Mouse (Mus musculus) small intestine, adult 2 months (tissue): ENCODE results near the gene Ralgapa2.

Experiments
- CTCF ChIP-seq: fragments of 200-500 bp; IDR thresholded peaks from 2 replicates; pipeline ENCODE4 v1.5.1; 2012; ENCODE audit warnings: low read depth, mild to moderate bottlenecking, control low read depth, inconsistent platforms, low read length, moderate library complexity, mixed read lengths; ENCODE audit not compliant: insufficient replicate concordance, insufficient read length; ENCODE audit errors: extremely low read depth
- POLR2A ChIP-seq: fragments of 200-500 bp; IDR thresholded peaks from 2 replicates; pipeline ENCODE4 v1.6.1; 2012; ENCODE audit warnings: low read depth, mild to moderate bottlenecking, control low read depth, inconsistent platforms, low read length, moderate library complexity

DNA sequence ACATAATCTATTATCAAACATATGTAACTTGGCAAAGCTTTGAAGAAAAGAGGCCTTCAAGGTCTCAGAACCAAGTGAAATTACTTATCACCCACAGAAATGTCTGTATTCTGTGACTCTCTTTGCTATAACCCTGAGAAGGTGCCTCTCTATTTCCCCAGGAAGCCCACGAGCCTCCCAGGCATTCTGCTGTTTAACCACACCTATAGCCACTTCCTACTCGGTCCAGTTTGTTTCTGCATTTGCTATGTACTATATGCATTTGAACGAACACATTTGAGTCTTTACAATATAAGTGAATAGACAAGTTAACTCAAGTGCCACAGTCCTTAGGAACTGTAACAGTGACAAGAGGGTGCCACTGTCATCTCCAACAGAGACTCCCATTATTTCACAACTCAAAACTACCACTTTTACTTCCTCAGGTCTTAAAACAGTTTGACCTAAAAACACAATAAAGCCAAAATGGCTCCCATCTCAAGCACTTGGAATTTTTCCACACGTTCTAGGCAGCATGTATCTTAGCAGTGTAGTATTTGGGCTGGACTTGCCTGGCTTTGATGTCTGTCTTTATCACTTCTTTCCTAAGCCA, 88.3 kb downstream of the Ralgapa2 start:
- no peak for TF ChIP-seq POLR2A
- no peak for TF ChIP-seq CTCF
